Mouse (Mus musculus) small intestine, adult 2 months (tissue): ENCODE results near the gene Spatc1l. TPM values are rescaled to one million over a fixed set of nuclear protein-coding genes. Genes with fewer than 3 reads are reported as not detected.

ENCODE experiments used
- H3K27ac ChIP-seq: fragments of 200-500 bp; 2 replicates; pipeline ENCODE4 v1.5.1; 2012; ENCODE audit warnings: low read depth, low read length, control low read depth, inconsistent platforms; ENCODE audit not compliant: insufficient read depth
- H3K27me3 ChIP-seq: fragments of 200-500 bp; 2 replicates; pipeline ENCODE4 v1.6.1; 2012; ENCODE audit warnings: mild to moderate bottlenecking, moderate library complexity, low read length, inconsistent platforms; ENCODE audit not compliant: control insufficient read depth, insufficient read depth
- H3K36me3 ChIP-seq: fragments of 200-500 bp; 2 replicates; pipeline ENCODE4 v1.6.1; 2012; ENCODE audit warnings: mild to moderate bottlenecking, low read length, control low read depth, inconsistent platforms; ENCODE audit not compliant: control insufficient read depth, insufficient read depth
- H3K4me1 ChIP-seq: fragments of 200-500 bp; 2 replicates; pipeline ENCODE4 v1.6.1; 2012; ENCODE audit warnings: low read length, inconsistent platforms, mixed read lengths; ENCODE audit not compliant: control insufficient read depth, insufficient read depth, insufficient read length
- H3K4me3 ChIP-seq: fragments of 200-500 bp; 2 replicates; pipeline ENCODE4 v1.5.1; 2012; ENCODE audit warnings: low read depth, mild to moderate bottlenecking, control low read depth, inconsistent platforms, low read length, moderate library complexity
- CTCF ChIP-seq: fragments of 200-500 bp; IDR thresholded peaks from 2 replicates; pipeline ENCODE4 v1.5.1; 2012; ENCODE audit warnings: low read depth, mild to moderate bottlenecking, control low read depth, inconsistent platforms, low read length, moderate library complexity, mixed read lengths; ENCODE audit not compliant: insufficient replicate concordance, insufficient read length; ENCODE audit errors: extremely low read depth
- POLR2A ChIP-seq: fragments of 200-500 bp; IDR thresholded peaks from 2 replicates; pipeline ENCODE4 v1.6.1; 2012; ENCODE audit warnings: low read depth, mild to moderate bottlenecking, control low read depth, inconsistent platforms, low read length, moderate library complexity
- WGBS: fragments of 180-500 bp; shearing (Covaris S2); methylation state at CpG from one replicate; pipeline ENCODE4 v1.1.7; 2018; 5-methylcytosine and 5-hydroxymethylcytosine counted together
- polyA plus RNA-seq: library from polyadenylated mRNA; depleted of rRNA; stranded (reverse); fragments of >200 nt; gene quantifications from 2 replicates; pipeline ENCODE4 v1.2.3, GENCODE M21; 2012; rRNA removed

Spatc1l gene
- polyA plus RNA-seq, 1 experiment, result 0.11 TPM

DNA sequence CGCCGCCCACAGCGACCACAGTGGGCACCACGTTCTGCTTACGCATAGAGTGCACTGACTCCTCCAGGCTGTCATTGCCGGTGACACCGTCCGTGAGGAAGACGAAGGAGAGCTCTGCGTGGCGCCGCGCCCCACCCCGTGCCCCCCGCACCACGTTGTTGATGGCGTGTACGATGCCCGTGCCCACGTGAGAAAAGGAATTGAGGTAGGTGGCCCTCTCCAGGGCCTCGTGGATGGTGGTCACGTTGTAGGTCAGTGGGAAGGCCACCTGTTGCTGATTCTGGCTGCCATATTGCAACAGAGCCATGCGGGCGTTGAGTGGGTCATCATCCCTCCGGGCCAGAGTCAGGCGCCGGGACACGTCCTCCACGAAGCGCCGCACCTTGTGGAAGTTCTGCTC lies 34.3 kb downstream of the Spatc1l start:
- 88% methylated on average over 31 of the region's 31 CpGs for WGBS
- no peaks in the 10 kb centered on the region for H3K4me1 ChIP-seq
- H3K27ac ChIP-seq, result no peak overlapping the region
- no peak overlapping the region for H3K4me3 ChIP-seq
- H3K36me3 ChIP-seq, result no peaks in the 10 kb centered on the region
- no peak for TF ChIP-seq POLR2A
- TF ChIP-seq CTCF, result no peak
- no peaks in the 10 kb centered on the region for H3K27me3 ChIP-seq

DNA sequence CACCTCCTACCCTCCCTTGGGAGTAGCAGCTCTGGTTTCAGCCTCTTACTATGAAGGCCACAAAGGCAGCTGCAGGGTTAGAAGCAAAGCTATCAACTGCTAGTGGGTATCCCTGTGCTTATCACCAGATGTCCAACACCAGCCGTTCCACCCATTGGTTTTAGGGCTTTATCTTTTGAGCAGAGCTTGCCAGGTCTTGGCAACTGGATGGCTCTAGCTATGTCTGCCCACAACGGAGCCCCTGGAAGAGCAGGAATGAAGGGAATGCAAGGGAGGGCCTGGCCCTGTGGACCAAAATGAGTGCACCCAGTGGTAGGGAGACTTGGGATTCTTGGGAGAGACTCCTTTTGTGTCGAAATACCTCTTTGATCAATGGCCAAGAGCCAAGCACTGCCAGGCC lies 40.6 kb downstream of the Spatc1l start:
- no peaks in the 10 kb centered on the region for H3K27me3 ChIP-seq
- WGBS, result 50% methylated on average over 3 of the region's 3 CpGs
- TF ChIP-seq POLR2A, result no peak
- TF ChIP-seq CTCF, result no peak
- H3K27ac ChIP-seq, result no peak overlapping the region
- no peak overlapping the region for H3K4me3 ChIP-seq
- no peaks in the 10 kb centered on the region for H3K36me3 ChIP-seq
- H3K4me1 ChIP-seq, result no peaks in the 10 kb centered on the region

- H3K4me3 ChIP-seq, result no peak overlapping the region
- WGBS, result 81% methylated on average over 7 of the region's 7 CpGs
- no peak for TF ChIP-seq POLR2A
- TF ChIP-seq CTCF, result no peak
- peaks cover 1% of the 10 kb centered on the region; the same call in 1 of the 2 replicates for H3K36me3 ChIP-seq
- H3K27ac ChIP-seq, result no peak overlapping the region
- H3K4me1 ChIP-seq, result no peaks in the 10 kb centered on the region
- H3K27me3 ChIP-seq, result no peaks in the 10 kb centered on the region
These were observed 50.4 kb downstream of the Spatc1l start for GRCm38 (mm10) chr10:76612473-76612872.

Other genes starting within 250 kb of the Spatc1l start
- 9.6 and 15.5 TPM in 2 replicates for gene Dip2a, start 217.0 kb upstream of the Spatc1l start, polyA plus RNA-seq
- gene AC141477.1, start 121.8 kb upstream of the Spatc1l start, polyA plus RNA-seq, result not detected in 2 replicates
- gene Pcnt, start 119.5 kb upstream of the Spatc1l start, polyA plus RNA-seq, result 7.3 and 12.4 TPM in 2 replicates
- not detected in 2 replicates for gene 2610028H24Rik, start 113.2 kb upstream of the Spatc1l start, polyA plus RNA-seq
- gene Mcm3ap, start 93.3 kb upstream of the Spatc1l start, polyA plus RNA-seq, result 5.1 and 9.1 TPM in 2 replicates
- 0.65 and 2.1 TPM in 2 replicates for gene Ybey, start 93.2 kb upstream of the Spatc1l start, polyA plus RNA-seq
- 9.6 and 16.0 TPM in 2 replicates for gene Lss, start 30.7 kb upstream of the Spatc1l start, polyA plus RNA-seq
- gene Ftcd, start 13.4 kb downstream of the Spatc1l start, polyA plus RNA-seq, result not detected in 2 replicates
- gene Col6a2, start 61.4 kb downstream of the Spatc1l start, polyA plus RNA-seq, result 59.3 and 120 TPM in 2 replicates
- gene Col6a1, start 163.9 kb downstream of the Spatc1l start, polyA plus RNA-seq, result 48.0 and 106 TPM in 2 replicates